Mouse (Mus musculus) ES-E14 (cell line): Measurements from ENCODE around the gene Lrmp.

ENCODE experiments used
- CHD2 ChIP-seq: IDR thresholded peaks from 2 replicates; pipeline ENCODE4 v1.6.1; 2014; ENCODE audit warnings: mild to moderate bottlenecking, low read depth, low read length, inconsistent platforms
- HCFC1 ChIP-seq: IDR thresholded peaks from 2 replicates; pipeline ENCODE4 v1.6.1; 2012; ENCODE audit warnings: low read length, inconsistent platforms, borderline replicate concordance; ENCODE audit not compliant: insufficient read depth

DNA sequence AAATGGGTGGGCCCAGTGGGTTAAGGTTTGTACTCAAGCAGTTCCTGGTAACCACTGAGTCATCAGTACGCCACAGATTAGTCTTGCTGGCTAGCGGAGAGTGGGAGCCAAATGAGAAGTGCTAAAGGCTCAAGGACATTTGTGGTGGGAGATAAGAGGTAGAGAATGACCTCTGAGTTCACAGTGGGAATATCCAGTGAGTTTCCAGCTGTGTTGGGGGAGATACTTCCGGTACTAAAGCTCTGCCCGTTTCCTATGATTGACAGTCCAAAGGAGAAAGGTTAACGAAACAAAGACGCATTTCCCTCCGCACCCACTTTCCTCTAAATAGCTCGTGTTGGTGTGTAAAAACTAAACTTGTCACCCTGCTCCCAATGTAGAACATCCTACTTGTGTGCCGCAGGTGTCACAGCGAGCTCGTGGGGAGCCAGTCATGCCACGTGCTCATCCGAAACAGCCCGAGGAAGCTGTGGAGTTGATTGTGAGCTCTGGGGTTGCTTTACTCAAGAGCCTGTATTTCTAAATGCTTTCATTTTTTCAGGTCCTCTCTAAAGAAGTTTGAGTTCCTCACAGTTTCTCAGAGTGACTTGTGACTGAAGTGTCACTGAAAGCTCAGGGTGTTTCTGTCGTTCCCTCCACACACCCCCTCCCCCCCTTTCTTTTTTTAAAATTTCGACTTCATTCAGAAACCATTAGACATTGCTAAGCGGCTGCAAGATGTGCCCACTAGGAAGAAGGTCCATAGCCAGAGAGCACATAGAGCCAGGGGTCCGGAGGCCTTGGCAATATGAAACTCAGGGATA is 5.5 kb downstream of the Lrmp start:
- TF ChIP-seq CHD2 = no peak
- TF ChIP-seq HCFC1 = no peak
